Mouse (Mus musculus) stomach, postnatal 0 days (tissue): ENCODE measurements around the gene Itgb8. TPM values are rescaled to one million over a fixed set of nuclear protein-coding genes. Genes with fewer than 3 reads are reported as not detected.

Experiments
- ATAC-seq: fragments of 200-750 bp; cut with Nextera tagmentation; 2 replicates; pipeline ENCODE4 v1.8.0; 2017; ENCODE audit not compliant: low FRiP score, low TSS enrichment
- DNase-seq: peaks from one replicate; pipeline ENCODE4 v3.0.0-alpha.2; 2016; ENCODE audit warnings: low spot score
- H3K27ac ChIP-seq: fragments of 300-500 bp; sonication (generic); replicated peaks from 2 replicates; pipeline ENCODE4 v1.5.1; 2014; ENCODE audit warnings: mild to moderate bottlenecking, control low read depth
- H3K27me3 ChIP-seq: fragments of 300-500 bp; sonication (generic); 2 replicates; pipeline ENCODE4 v1.6.1; 2014; ENCODE audit warnings: low read length; ENCODE audit not compliant: control insufficient read depth, insufficient read depth
- H3K36me3 ChIP-seq: fragments of 300-500 bp; sonication (generic); 2 replicates; pipeline ENCODE4 v1.6.1; 2014; ENCODE audit warnings: low read length, mixed read lengths; ENCODE audit not compliant: control insufficient read depth, insufficient read depth
- H3K4me1 ChIP-seq: fragments of 300-500 bp; sonication (generic); replicated peaks from 2 replicates; pipeline ENCODE4 v1.6.1; 2014; ENCODE audit warnings: antibody characterized with exemption; ENCODE audit not compliant: control insufficient read depth, insufficient read depth
- H3K4me2 ChIP-seq: fragments of 300-500 bp; sonication (generic); replicated peaks from 2 replicates; pipeline ENCODE4 v1.6.1; 2014; ENCODE audit warnings: low read depth, mild to moderate bottlenecking, control low read depth, moderate library complexity
- H3K4me3 ChIP-seq: fragments of 300-500 bp; sonication (generic); 2 replicates; pipeline ENCODE4 v1.5.1; 2014; ENCODE audit warnings: low read depth, low read length, control low read depth
- H3K9ac ChIP-seq: fragments of 300-500 bp; sonication (generic); 2 replicates; pipeline ENCODE4 v1.6.1; 2014; ENCODE audit warnings: mild to moderate bottlenecking, low read length, control low read depth, mixed read lengths
- H3K9me3 ChIP-seq: fragments of 300-500 bp; sonication (generic); 2 replicates; pipeline ENCODE4 v1.6.1; 2016; ENCODE audit warnings: low read length; ENCODE audit not compliant: control insufficient read depth
- CTCF ChIP-seq: IDR thresholded peaks from 2 replicates; pipeline ENCODE4 v1.5.1; 2016; ENCODE audit warnings: antibody characterized with exemption, low read depth, mild to moderate bottlenecking, moderate library complexity
- EP300 ChIP-seq: optimal IDR thresholded peaks from 2 replicates; pipeline ENCODE3; 2016; ENCODE audit warnings: antibody characterized with exemption
- WGBS: fragments of 180-500 bp; shearing (Covaris S2); extraction: QIAGEN DNeasy Blood & Tissue Kit; methylation state at CpG from one replicate; pipeline ENCODE4 v1.1.7; 2014; 5-methylcytosine and 5-hydroxymethylcytosine counted together
- polyA plus RNA-seq: library from polyadenylated mRNA; unstranded; fragments of >200 nt; fragmentation: Nextera tagmentation; extraction: Ambion mirVana; gene quantifications from 2 replicates; pipeline ENCODE4 v1.2.1, GENCODE M21; 2015

Itgb8 gene
- polyA plus RNA-seq, 1 experiment from 2014 or later = 1.3 TPM

GRCm38 (mm10) chr12:119264506-119264905 is 25.9 kb upstream of the Itgb8 start:
- no peak overlapping the region for H3K27ac ChIP-seq
- 88% methylated on average over 3 of the region's 3 CpGs for WGBS
- no peaks in the 10 kb centered on the region for H3K9me3 ChIP-seq
- TF ChIP-seq CTCF (no peak), EP300 (no peak)
- H3K4me1 ChIP-seq = no peaks in the 10 kb centered on the region
- no peaks in the 10 kb centered on the region for H3K27me3 ChIP-seq
- H3K4me3 ChIP-seq = no peak overlapping the region
- no peak for DNase-seq
- H3K4me2 ChIP-seq = no peak overlapping the region
- no peaks in the 10 kb centered on the region for H3K36me3 ChIP-seq
- H3K9ac ChIP-seq = no peak overlapping the region
- no peak for ATAC-seq

- Histone ChIP-seq H3K4me1 (no peaks in the 10 kb centered on the region), H3K36me3 (no peaks in the 10 kb centered on the region), H3K27me3 (no peaks in the 10 kb centered on the region), H3K9me3 (no peaks in the 10 kb centered on the region), H3K4me2 (no peak overlapping the region), H3K27ac (no peak overlapping the region), H3K4me3 (no peak overlapping the region), H3K9ac (no peak overlapping the region)
- 15% methylated on average over 1 of the region's 1 CpGs for WGBS
- no peak for DNase-seq
- no peak for TF ChIP-seq CTCF
- no peak for TF ChIP-seq EP300
- no peak for ATAC-seq
Measured at GRCm38 (mm10) chr12:119248581-119248980, 10.0 kb upstream of the Itgb8 start.

GRCm38 (mm10) chr12:119241071-119241470 is 2.5 kb upstream of the Itgb8 start:
- no peak for DNase-seq
- no peaks in the 10 kb centered on the region for H3K9me3 ChIP-seq
- no peak for ATAC-seq
- no peak overlapping the region for H3K9ac ChIP-seq
- H3K4me1 ChIP-seq = no peaks in the 10 kb centered on the region
- TF ChIP-seq EP300 (no peak), CTCF (no peak)
- H3K27me3 ChIP-seq = no peaks in the 10 kb centered on the region
- H3K4me3 ChIP-seq = no peak overlapping the region
- no peak overlapping the region for H3K27ac ChIP-seq
- H3K36me3 ChIP-seq = no peaks in the 10 kb centered on the region
- no peak overlapping the region for H3K4me2 ChIP-seq
- WGBS = 79% methylated on average over 1 of the region's 1 CpGs

- H3K36me3 ChIP-seq = no peaks in the 10 kb centered on the region
- no peaks in the 10 kb centered on the region for H3K27me3 ChIP-seq
- TF ChIP-seq EP300 (no peak), CTCF (no peak)
- peak; percentile 59 for ATAC-seq
- peak overlapping the region; percentile 87 for H3K4me2 ChIP-seq
- peak; percentile 46 for DNase-seq
- H3K9ac ChIP-seq = peak overlapping the region; percentile 69
- under 1% methylated on average over 35 of the region's 35 CpGs for WGBS
- H3K4me1 ChIP-seq = no peaks in the 10 kb centered on the region
- H3K9me3 ChIP-seq = no peaks in the 10 kb centered on the region
- H3K27ac ChIP-seq = peak overlapping the region; percentile 86
- H3K4me3 ChIP-seq = peak overlapping the region; percentile 58
Measured at GRCm38 (mm10) chr12:119237921-119238695, 494 bp downstream of the Itgb8 start.

GRCm38 (mm10) chr12:119237241-119237920 is 1.2 kb downstream of the Itgb8 start:
- Histone ChIP-seq H3K4me2 (peak overlapping the region; percentile 87), H3K4me3 (peak overlapping the region; percentile 58), H3K27ac (peak overlapping the region; percentile 86), H3K27me3 (no peaks in the 10 kb centered on the region), H3K9ac (peak overlapping the region; percentile 69), H3K4me1 (no peaks in the 10 kb centered on the region), H3K36me3 (no peaks in the 10 kb centered on the region), H3K9me3 (no peaks in the 10 kb centered on the region)
- TF ChIP-seq EP300 (no peak), CTCF (no peak)
- DNase-seq (peak; percentile 43), ATAC-seq (peak; percentile 47)
- WGBS = 7% methylated on average over 13 of the region's 13 CpGs

- TF ChIP-seq EP300 = no peak
- no peak for TF ChIP-seq CTCF
- H3K36me3 ChIP-seq = no peaks in the 10 kb centered on the region
- ATAC-seq (no peak), DNase-seq (no peak)
- 92% methylated on average over 2 of the region's 2 CpGs for WGBS
- H3K4me2 ChIP-seq = no peak overlapping the region
- H3K4me3 ChIP-seq = no peak overlapping the region
- no peaks in the 10 kb centered on the region for H3K4me1 ChIP-seq
- H3K9ac ChIP-seq = no peak overlapping the region
- no peaks in the 10 kb centered on the region for H3K9me3 ChIP-seq
- H3K27ac ChIP-seq = no peak overlapping the region
- no peaks in the 10 kb centered on the region for H3K27me3 ChIP-seq
Measured at GRCm38 (mm10) chr12:119231831-119232230, 6.8 kb downstream of the Itgb8 start.
